Mouse (Mus musculus): ENCODE results near the gene Ugcg. TPM values are rescaled to one million over a fixed set of nuclear protein-coding genes. Genes with fewer than 3 reads are reported as not detected.

The Ugcg gene
- polyA plus RNA-seq, 1 experiment from 2014 or later = 8.4 TPM

GRCm38 (mm10) chr4:59160289-59160688, 28.8 kb upstream of the Ugcg start:
- TF ChIP-seq CTCF (IDR thresholded peaks at IDR 0.05; ENCODE audit: low read depth) = no peak
- Histone ChIP-seq H3K9ac (replicated peaks) (no peak overlapping the region), H3K4me2 (ENCODE audit: low read depth, low read length) (no peak overlapping the region), H3K4me3 (ENCODE audit: low read depth, low read length) (no peak overlapping the region), H3K27ac (ENCODE audit: low read depth) (no peak overlapping the region), H3K27me3 (ENCODE audit: insufficient read depth, low read length) (no peaks in the 10 kb centered on the region), H3K4me1 (ENCODE audit: insufficient read depth) (peaks cover 7% of the 10 kb centered on the region), H3K9me3 (ENCODE audit: low read length) (no peaks in the 10 kb centered on the region), H3K36me3 (replicated peaks; ENCODE audit: insufficient read depth, low read length) (no peaks in the 10 kb centered on the region)
- WGBS (ENCODE audit: insufficient replicate concordance) = 69% methylated on average over 5 of the region's 5 CpGs
- ATAC-seq = no peak
- no peak for DNase-seq

GRCm38 (mm10) chr4:59160959-59161670, 27.9 kb upstream of the Ugcg start:
- Histone ChIP-seq H3K36me3 (replicated peaks; ENCODE audit: insufficient read depth, low read length) (no peaks in the 10 kb centered on the region), H3K27ac (ENCODE audit: low read depth) (no peak overlapping the region), H3K4me2 (ENCODE audit: low read depth, low read length) (no peak overlapping the region), H3K4me1 (ENCODE audit: insufficient read depth) (peaks cover 7% of the 10 kb centered on the region), H3K9me3 (ENCODE audit: low read length) (no peaks in the 10 kb centered on the region), H3K4me3 (ENCODE audit: low read depth, low read length) (no peak overlapping the region), H3K27me3 (ENCODE audit: insufficient read depth, low read length) (no peaks in the 10 kb centered on the region), H3K9ac (replicated peaks) (no peak overlapping the region)
- TF ChIP-seq CTCF (IDR thresholded peaks at IDR 0.05; ENCODE audit: low read depth) (no peak), EP300 (IDR thresholded peaks at IDR 0.05; ENCODE audit: low read depth) (no peak)
- DNase-seq (no peak), ATAC-seq (no peak)
- 66% methylated on average over 8 of the region's 8 CpGs for WGBS (ENCODE audit: insufficient replicate concordance)

GRCm38 (mm10) chr4:59164034-59164433, 25.0 kb upstream of the Ugcg start:
- H3K9ac ChIP-seq (replicated peaks) = no peak overlapping the region
- H3K4me2 ChIP-seq (ENCODE audit: low read depth, low read length) = no peak overlapping the region
- no peak overlapping the region for H3K27ac ChIP-seq (ENCODE audit: low read depth)
- WGBS (ENCODE audit: insufficient replicate concordance) = 40% methylated on average over 2 of the region's 2 CpGs
- no peak overlapping the region for H3K4me3 ChIP-seq (ENCODE audit: low read depth, low read length)
- H3K36me3 ChIP-seq (replicated peaks; ENCODE audit: insufficient read depth, low read length) = no peaks in the 10 kb centered on the region
- H3K4me1 ChIP-seq (ENCODE audit: insufficient read depth) = no peaks in the 10 kb centered on the region
- DNase-seq = no peak
- no peak for ATAC-seq
- TF ChIP-seq CTCF (IDR thresholded peaks at IDR 0.05; ENCODE audit: low read depth) (no peak), EP300 (IDR thresholded peaks at IDR 0.05; ENCODE audit: low read depth) (no peak)
- no peaks in the 10 kb centered on the region for H3K9me3 ChIP-seq (ENCODE audit: low read length)
- H3K27me3 ChIP-seq (ENCODE audit: insufficient read depth, low read length) = no peaks in the 10 kb centered on the region

DNA sequence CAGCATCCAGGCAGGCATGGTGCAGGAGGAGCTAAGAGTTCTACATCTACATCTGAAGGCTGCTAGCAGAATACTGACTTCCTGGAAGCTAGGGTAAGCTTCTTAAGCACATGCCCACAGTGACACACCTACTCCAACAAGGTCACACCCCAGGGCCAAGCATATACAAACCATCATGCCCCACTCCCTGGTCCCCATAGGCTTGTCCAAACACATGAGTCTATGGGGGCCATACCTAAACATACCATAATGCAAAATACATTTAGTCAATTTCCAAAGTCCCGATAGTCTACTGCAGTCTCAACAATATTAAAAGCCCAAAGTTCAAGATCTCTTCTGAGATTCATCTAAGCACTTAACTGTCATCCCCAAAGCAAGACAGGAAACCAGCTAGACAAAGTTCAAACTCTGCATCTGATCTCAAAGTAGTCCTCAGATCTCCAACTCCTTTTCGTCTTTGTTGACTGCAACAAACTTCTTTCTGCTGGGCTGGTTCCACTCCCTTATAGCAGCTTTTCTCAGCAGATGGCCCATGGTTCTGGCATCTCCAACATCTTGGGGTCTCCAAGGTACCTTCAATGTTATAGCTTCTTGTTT, 21.7 kb upstream of the Ugcg start:
- Histone ChIP-seq H3K9ac (replicated peaks) (no peak overlapping the region), H3K27me3 (ENCODE audit: insufficient read depth, low read length) (no peaks in the 10 kb centered on the region), H3K4me1 (ENCODE audit: insufficient read depth) (no peaks in the 10 kb centered on the region), H3K4me2 (ENCODE audit: low read depth, low read length) (no peak overlapping the region), H3K9me3 (ENCODE audit: low read length) (no peaks in the 10 kb centered on the region), H3K36me3 (replicated peaks; ENCODE audit: insufficient read depth, low read length) (no peaks in the 10 kb centered on the region), H3K4me3 (ENCODE audit: low read depth, low read length) (no peak overlapping the region), H3K27ac (ENCODE audit: low read depth) (no peak overlapping the region)
- no peak for DNase-seq
- no peak for ATAC-seq
- TF ChIP-seq EP300 (IDR thresholded peaks at IDR 0.05; ENCODE audit: low read depth) = no peak
- no peak for TF ChIP-seq CTCF (IDR thresholded peaks at IDR 0.05; ENCODE audit: low read depth)
- WGBS (ENCODE audit: insufficient replicate concordance) = 79% methylated on average over 2 of the region's 2 CpGs

GRCm38 (mm10) chr4:59169981-59170380, 19.1 kb upstream of the Ugcg start:
- H3K36me3 ChIP-seq (replicated peaks; ENCODE audit: insufficient read depth, low read length) = no peaks in the 10 kb centered on the region
- 67% methylated on average over 5 of the region's 5 CpGs for WGBS (ENCODE audit: insufficient replicate concordance)
- H3K4me3 ChIP-seq (ENCODE audit: low read depth, low read length) = no peak overlapping the region
- peaks cover 2% of the 10 kb centered on the region; the same call in 1 of the 2 replicates for H3K4me1 ChIP-seq (ENCODE audit: insufficient read depth)
- H3K9me3 ChIP-seq (ENCODE audit: low read length) = no peaks in the 10 kb centered on the region
- no peak overlapping the region for H3K4me2 ChIP-seq (ENCODE audit: low read depth, low read length)
- no peak for ATAC-seq
- H3K27me3 ChIP-seq (ENCODE audit: insufficient read depth, low read length) = no peaks in the 10 kb centered on the region
- no peak for DNase-seq
- TF ChIP-seq EP300 (IDR thresholded peaks at IDR 0.05; ENCODE audit: low read depth) = no peak
- no peak for TF ChIP-seq CTCF (IDR thresholded peaks at IDR 0.05; ENCODE audit: low read depth)
- no peak overlapping the region for H3K27ac ChIP-seq (ENCODE audit: low read depth)
- H3K9ac ChIP-seq (replicated peaks) = no peak overlapping the region

DNA sequence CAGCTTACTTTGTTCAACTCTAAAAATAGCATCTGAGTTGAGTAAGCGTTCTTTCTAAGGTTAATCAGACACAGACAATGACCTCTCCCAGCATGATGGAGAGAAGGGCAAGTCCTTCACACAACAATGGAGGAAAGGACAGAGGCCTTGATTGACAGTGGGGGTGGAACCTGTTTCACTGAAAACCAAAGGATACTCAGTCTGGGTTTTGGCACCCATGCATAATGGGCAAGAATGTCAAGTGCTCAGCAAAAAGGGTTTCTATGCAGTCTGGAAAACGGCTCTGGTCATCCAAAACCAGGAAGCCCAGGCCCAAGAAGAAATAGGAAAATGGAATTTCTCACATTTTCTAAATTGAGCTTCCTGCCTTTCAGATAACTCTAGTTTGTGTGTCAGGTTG, 16.4 kb upstream of the Ugcg start:
- Histone ChIP-seq H3K9me3 (ENCODE audit: low read length) (no peaks in the 10 kb centered on the region), H3K4me2 (ENCODE audit: low read depth, low read length) (no peak overlapping the region), H3K4me3 (ENCODE audit: low read depth, low read length) (no peak overlapping the region), H3K27me3 (ENCODE audit: insufficient read depth, low read length) (no peaks in the 10 kb centered on the region), H3K27ac (ENCODE audit: low read depth) (no peak overlapping the region), H3K4me1 (ENCODE audit: insufficient read depth) (peaks cover 2% of the 10 kb centered on the region; the same call in 1 of the 2 replicates), H3K36me3 (replicated peaks; ENCODE audit: insufficient read depth, low read length) (no peaks in the 10 kb centered on the region), H3K9ac (replicated peaks) (no peak overlapping the region)
- DNase-seq = no peak
- TF ChIP-seq EP300 (IDR thresholded peaks at IDR 0.05; ENCODE audit: low read depth) (no peak), CTCF (IDR thresholded peaks at IDR 0.05; ENCODE audit: low read depth) (no peak)
- 70% methylated on average over 2 of the region's 2 CpGs for WGBS (ENCODE audit: insufficient replicate concordance)
- ATAC-seq = no peak
